Mouse (Mus musculus): ENCODE data around the gene Kcne1l.
A peak's percentile ranks its signal among the peaks of the same experiment; 100 is the strongest.

Kcne1l gene

DNA sequence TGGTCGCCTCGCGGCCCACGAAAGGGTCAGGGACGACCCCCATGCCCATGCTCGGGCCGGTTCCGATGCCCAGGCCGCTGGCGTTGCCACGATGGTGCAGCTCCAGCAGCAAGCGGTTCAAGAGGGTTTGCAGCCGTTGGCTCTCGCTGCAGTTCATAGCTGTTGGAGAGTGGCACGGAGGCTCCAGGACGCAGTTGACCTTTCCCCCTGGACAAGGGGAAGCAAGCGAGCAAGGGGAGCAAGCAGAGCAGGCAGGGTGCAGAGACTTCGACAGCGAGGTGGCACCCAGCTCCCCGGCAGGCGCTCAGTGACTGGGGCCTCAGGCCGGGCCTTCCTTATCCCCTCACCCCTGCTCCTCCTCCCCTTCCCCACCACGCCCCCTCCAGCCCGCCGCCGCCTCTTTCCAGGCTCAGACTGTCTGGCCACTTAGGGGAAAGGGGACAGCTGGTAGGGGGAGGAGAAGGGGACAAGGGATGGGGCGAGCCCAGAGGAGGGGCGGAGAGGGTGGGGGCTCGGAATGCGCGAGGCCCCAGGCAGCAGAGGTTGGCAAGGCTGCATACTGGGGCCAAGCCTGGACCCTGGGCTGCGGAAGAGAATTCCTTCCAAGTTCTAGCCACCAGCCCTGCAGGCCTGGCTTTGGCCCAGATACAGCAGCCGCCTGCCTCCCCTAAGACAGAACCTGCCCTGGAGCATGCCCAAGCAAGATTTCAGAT, at the start of gene Kcne1l:
TSS of gene Kcne1l (minus strand) at position 426 of the 713 bp plus-strand sequence.
- no peak for DNase-seq (ENCODE audit: extremely low read depth, low read depth, low spot score)

- peak; percentile 65 for DNase-seq (ENCODE audit: extremely low read depth, low read depth, low spot score)
Measured at GRCm38 (mm10) chrX:142336207-142336606, 30.1 kb upstream of the Kcne1l start.

GRCm38 (mm10) chrX:142335502-142335901, 29.4 kb upstream of the Kcne1l start:
- no peak for DNase-seq (ENCODE audit: extremely low read depth, low read depth, low spot score)

DNA sequence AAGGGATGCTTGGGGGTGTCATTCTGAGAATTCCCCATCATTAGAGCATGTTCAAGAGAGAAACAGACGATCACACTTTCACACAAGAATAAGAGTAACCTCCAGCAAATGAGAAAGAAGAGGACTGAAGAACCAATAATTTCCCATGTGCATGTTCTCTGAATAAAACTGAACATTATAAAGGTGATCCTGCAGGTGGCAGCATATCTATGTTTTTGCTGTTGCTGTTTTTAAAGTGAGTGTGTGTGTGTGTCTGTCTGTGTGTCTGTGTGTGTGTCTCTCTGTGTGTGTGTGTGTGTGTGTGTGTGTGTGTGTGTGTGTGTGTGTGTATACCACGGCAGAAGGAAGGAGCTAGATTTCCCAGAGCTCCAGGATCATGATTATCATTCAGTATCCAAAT, 19.7 kb upstream of the Kcne1l start:
- DNase-seq (ENCODE audit: extremely low read depth, low read depth, low spot score) = no peak

- DNase-seq (ENCODE audit: extremely low read depth, low read depth, low spot score) = no peak
Measured at GRCm38 (mm10) chrX:142316106-142316505, 10.0 kb upstream of the Kcne1l start.

DNA sequence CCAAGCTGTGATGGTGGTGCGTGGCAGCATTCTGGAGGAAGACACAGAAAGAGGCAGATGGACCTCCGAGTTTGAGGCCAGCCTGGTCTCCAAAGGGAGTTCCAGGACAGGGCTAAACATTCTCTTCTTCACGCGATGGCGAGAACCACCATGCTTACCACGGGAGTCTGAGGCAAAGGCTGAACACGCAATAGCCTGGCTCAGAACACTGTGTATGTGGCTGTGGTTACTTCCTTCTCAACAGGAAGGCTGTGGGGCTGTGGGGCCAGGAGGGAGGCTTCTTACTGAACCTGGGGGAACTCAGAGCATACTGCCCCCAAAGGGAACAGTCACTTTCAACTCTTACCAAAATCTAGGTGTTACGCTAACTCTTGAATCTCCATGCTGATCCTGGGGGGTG, 9.2 kb upstream of the Kcne1l start:
- DNase-seq (ENCODE audit: extremely low read depth, low read depth, low spot score) = no peak

DNA sequence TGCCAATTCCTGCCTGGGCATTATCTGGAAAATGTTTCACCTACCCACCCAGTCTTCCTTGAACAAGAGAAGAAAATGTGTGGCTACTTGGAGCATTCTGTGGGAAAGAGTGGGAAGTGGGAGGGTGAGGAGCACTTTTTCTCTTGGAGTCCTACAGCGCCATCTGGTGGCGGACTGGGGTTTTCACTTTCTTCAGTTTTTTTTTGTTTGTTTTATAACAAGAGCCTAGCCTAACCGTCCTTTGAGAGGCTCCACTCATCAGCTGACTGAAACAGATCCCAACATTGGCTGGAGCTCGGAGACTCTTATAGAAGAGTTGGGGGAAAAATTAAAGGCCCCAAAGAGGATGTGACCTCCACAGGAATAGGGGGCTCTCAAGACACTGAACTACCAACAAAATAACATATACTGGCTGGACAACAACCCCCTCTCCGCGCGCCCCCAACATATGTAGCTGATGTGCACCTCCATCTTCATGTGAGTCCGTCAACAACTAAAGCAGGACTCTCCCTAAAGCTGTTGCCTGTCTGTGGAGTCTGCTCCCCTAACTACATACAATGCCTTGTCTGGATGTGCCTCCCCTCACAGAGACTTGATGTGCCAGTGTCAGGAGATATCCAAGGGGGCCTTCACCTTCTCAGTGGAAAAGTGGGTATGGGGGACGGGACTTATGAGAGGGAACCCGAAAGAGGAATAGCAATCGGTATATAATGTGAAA, 8.4 kb upstream of the Kcne1l start:
- no peak for DNase-seq (ENCODE audit: extremely low read depth, low read depth, low spot score)

DNA sequence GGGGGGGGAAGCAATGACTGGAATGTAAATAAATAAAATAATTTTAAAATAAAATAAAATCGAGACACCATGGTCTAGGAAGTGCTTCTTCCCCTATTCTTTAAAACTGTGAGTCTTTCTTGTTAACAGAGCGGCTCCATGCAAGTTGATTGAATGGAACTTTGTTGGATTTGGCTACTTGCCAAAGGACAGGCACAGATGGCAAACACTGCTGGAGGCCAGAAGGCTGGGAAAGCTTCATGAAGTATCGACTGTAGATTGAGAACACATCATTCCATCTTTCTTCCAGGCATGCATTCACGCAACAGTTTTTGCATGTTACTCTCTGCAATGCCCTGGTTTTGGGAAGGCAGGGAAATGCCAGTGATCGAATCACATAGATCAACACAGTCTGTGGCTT, 4.3 kb upstream of the Kcne1l start:
- DNase-seq (ENCODE audit: extremely low read depth, low read depth, low spot score) = no peak

DNA sequence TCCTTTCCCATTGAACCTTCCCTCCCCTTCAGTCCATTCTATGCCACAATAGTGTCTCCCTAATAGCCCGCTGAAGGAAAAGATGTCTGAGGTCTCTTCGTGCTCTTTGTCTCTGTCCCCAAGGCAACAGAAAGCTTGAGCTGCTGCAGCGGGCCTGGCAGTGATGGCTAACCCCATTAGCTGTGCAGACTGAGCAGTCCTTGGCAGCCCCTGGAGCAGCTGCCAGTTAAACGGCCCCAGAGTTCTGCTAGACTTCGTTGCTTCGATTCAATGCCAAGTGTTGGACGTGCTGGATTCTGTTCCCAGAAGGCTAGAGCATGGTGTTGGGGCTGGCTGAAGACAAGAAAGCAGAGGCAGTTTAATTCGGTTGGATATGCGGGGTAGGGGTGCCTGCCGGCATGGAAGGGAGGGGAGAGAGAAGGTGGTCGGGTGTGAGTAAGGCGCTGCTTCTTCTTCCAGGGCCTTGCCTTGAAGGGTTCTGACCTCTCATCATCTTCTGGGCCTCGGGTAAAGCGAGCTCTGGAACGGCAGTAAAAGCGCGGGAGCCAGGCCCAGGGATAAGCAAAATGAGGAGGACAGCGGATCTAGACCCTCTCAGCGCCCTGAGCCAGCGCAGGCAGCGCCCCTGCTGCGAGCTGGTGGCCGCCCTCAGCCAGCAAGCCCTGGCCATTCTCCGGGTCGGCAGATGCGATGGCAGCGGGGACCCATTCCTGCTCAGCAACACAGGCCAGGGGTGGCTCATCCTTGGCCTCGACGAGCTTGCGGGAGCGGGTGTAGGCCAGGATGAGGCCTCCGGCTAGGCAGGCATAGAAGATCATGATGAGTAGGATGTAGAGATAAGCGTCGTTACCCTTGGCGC, 855 bp downstream of the Kcne1l start:
- no peak for DNase-seq (ENCODE audit: extremely low read depth, low read depth, low spot score)

DNA sequence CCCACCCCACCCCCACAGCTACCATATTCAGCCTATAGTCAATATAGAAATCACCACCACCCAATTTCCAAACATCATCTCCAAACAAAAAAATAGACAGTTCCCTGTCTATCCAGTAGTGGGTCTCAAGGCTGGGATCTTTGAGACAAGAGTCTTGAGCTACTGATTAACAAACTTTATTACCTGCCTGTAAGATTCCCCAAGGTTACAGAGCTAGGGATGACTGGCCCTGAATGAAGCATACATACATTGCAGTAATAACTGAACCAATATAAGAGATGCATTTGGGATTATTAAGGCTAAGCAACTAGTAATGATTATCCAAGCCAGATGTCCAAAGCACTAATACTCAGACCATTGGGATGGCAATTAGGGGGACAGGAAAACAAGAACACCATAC, 1.5 kb downstream of the Kcne1l start:
- DNase-seq (ENCODE audit: extremely low read depth, low read depth, low spot score) = no peak

DNA sequence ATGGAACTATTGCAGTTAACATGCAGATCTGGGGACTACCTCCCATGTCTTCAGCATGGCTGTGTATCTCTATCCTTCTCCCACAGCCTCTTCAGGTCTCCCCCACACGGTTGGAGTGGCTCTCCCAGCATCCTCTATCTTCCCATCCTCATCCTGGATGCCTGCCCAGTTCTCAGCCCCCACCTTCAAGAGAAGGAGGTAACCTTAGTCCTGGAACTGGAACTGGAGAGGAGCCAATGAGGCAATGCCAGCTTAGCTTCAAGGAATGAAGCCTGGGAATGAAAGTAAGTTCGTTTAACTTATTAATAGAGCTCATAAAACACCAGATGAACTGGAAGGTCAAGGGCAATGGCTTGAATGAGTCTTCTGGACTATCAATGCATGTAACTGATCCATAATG, 2.6 kb downstream of the Kcne1l start:
- DNase-seq (ENCODE audit: extremely low read depth, low read depth, low spot score) = no peak

DNA sequence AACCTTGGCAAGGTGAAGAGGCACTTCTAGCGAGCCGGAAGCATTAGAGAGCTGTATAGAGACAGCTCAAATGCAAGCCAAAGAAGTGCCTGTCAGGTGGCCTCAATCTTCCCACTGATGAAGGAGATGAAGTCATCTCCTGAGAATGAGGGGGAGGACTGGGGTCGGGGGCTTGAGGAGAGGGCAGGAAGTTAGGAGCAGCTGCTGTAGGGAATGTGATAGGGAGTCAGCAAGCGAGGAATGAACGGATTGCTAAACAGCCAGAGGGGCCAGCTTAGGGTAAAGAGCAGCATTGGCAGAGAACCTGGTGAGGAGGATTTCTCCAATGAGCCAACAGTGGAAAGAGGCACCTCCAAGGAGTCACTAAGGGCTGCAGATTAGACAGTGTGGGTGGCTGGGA, 20.2 kb downstream of the Kcne1l start:
- no peak for DNase-seq (ENCODE audit: extremely low read depth, low read depth, low spot score)

DNA sequence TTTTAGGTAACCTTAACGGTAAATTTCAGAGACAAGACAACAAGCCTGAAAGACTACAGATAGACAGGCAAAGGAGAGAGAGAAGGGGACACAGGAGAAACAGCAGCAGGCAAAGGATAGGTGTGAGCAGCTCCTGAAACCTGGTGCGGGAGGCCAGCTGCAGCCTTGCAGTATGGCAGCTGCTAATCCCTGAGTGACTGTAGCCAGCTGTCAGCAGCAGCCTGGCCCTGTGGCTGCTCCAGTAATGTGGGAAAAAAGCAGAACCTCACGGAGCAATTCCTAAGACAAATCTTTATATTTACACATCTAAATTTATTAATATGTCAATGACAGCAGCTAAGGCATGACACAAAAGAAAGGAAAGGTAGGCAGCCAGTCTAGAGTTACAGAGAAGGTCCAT, 29.5 kb downstream of the Kcne1l start:
- no peak for DNase-seq (ENCODE audit: extremely low read depth, low read depth, low spot score)

DNA sequence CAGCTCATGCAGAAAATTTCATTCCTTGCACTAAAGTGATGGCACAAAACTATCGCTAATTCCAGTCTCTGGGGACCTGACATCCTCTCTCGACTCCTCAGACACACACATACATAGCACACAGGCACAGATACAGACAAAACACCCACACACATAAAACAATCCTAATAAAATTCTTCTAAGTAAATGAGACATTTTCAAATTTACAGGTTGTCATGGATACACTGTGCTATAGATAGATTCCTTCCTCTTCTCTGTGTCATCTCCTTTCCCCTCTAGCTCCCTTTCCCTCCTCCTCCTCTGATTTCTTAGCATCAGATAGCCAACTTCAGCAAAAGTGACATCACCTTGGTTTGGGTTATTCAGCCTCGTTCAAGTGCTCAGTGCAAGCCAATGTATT, 30.1 kb downstream of the Kcne1l start:
- no peak for DNase-seq (ENCODE audit: extremely low read depth, low read depth, low spot score)
